Mouse (Mus musculus) spleen, postnatal 4 days (tissue): ENCODE data around the gene Zmynd12.
A peak's percentile ranks its signal among the peaks of the same experiment; 100 is the strongest.

Experiments used
- DNase-seq, 2 experiments: peaks; one replicate each; pipeline ENCODE4 v3.0.0; 2022; ENCODE audit warnings: low spot score in 2 of 2

The Zmynd12 gene

DNA sequence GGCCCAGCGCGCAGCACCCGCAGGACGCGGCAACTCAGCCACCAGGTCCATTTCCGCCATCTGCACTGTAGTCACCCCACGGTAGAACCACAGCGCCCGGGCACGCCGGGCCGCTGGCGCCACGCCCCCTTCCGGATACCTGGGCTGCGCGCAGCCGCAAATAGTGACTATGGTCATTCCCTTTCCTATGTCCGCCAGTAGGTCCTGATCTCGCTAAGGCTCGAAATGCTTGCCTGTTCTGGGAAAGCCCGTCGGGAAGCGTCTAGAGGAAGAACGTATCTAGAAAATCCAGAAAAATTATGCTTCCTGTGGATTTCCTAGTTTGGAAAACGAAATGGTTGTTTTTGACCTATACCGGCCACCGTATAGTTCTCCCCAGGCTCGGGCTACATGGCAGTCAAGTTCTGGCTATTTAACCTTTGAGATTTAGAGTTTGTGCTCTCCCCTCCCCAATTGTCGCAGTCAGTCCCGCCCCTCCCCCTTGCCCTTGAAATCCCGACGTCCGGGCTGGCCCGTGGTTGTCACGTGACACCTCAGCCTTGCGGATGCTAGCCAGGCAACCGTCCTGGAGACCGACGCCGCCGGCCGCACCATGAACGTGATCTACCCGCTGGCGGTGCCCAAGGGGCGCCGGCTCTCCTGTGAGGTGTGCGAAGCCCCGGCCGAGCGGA, at the start of gene Zmynd12, which contains the start of gene Ppcs:
TSS of gene Zmynd12 (plus strand) at position 521 of the 671 bp plus-strand sequence.
TSS of gene Ppcs (minus strand) at position 127 of the 671 bp plus-strand sequence.
- peak; percentile 90 to 96 for DNase-seq

DNA sequence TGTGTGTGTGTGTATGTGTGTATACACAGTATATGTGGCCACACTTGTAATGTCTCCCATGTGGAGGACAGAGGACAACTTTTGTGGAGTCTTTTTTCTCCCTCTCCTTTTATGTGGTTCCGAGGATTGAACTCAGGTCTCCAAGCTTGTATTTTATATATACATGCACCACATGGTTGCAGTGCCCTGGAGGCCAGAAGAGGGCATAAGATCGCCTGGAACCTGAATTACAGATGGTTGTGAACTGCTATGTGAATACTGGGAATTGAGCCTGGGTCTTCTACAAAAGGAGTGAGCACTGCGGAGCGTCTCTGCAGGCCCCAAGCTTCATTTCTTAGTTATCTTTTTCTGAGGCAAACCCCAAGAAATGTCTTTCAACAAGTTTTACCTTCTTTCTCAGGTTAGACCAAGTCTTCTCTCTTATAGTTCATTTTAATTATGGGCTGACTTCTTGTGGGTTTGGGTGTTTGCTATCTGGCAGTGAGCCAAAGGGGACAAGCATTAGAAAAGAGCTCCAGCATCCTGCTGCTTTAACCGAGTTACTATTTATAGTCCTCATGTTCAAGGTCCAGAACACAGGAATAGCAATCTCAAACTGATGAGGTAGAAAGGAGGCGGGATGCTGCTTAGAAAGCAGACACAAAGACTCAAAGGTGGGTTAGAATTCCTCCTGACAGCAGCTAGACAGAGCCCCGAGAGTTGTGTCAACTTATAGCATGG, 41.0 kb upstream of the Zmynd12 start:
- no peak for DNase-seq

DNA sequence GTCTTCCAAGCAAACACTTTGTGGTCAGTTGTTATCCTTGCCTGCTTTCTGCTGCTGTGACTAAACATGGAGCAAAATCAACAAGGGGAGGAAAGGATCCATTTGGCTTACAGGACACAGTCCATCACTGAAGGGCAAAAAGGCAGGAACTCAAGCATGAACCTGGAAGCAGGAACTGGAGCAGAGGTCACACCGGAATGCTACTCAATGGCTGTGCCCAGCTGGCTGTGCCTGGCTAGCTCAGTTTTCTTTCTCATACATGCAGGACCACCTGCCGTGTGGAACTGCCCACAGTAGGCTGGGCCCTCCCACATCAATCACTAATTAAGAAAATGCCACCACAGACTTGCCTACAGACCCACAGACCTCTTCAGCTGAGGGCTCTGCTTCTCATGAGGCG, 33.4 kb upstream of the Zmynd12 start:
- DNase-seq: no peak

DNA sequence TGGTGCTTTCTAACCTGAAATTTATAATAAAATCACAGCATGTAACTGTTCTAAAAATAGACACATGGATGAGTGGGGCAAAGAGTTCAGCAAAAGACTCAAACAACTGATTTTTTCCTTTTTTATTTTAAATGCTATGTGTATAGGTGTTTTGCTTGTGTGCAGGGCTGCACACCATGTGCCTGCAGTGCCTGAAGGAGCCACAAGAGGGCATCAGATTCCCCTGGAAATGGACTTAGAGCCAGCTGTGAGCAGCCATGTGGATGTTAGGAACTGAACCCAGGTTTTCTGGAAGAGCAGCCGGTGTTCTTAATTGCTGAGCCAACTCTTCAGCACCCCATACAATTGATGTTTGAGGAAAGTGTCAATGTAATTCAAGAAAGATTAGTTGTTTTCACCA, 32.2 kb upstream of the Zmynd12 start:
- peak; percentile 44 to 77 for DNase-seq

DNA sequence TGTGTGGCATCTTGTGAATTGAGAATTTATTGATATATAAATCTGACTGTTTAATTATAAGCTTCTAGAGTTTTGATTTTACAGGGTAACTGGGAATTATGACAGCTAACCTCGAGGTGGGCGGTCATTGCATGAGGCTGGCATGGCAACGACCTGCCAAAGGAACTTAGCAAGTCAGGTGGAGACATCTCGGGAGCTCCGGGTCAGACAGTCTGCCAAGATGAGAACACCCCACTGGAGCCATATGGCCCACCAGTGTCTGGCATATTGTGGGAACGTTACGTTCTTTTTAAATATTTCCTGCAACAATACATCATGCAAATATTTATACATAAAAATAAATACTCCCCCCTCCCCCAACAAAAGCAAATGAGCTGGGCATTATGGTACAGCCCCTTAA, 23.9 kb upstream of the Zmynd12 start:
- DNase-seq: no peak

DNA sequence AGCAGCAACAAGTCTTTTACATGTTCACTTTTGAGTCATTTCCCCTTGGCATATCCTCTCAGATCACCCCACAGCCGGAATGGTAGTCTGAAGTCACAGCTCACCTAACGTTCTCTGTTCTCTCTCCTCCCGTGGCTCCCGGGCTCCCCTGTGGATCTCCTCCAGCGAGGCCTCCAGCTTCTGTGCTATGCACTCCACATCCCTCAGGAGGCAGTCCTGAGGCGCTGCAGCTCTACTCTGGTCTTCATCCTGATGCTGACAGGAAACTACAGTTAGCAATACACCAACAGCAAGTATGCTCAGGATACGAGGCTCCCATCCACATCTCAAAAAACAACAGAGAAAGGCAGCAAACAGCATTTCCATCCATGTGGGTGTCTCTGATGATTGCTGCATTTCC, 21.7 kb upstream of the Zmynd12 start:
- DNase-seq: no peak

DNA sequence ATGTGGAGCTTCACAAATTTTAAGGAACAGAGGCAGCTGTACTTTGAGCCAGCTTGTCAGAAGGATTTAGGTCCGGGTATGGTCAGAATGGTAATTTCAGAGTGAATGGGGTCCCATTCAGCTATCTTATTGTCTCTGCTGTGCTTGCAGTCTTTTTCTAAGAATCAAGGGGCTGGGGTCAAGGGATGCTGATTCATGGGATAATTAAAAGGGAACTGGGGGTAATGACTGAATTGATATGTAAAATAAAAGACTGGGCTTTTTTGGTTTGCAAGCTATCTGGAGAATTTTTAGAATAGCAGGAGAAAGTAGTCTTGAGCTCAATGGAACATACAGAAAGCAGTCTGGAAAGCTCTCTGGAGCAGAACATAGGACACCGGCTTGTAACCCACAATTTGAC, 19.2 kb upstream of the Zmynd12 start:
- no peak for DNase-seq

DNA sequence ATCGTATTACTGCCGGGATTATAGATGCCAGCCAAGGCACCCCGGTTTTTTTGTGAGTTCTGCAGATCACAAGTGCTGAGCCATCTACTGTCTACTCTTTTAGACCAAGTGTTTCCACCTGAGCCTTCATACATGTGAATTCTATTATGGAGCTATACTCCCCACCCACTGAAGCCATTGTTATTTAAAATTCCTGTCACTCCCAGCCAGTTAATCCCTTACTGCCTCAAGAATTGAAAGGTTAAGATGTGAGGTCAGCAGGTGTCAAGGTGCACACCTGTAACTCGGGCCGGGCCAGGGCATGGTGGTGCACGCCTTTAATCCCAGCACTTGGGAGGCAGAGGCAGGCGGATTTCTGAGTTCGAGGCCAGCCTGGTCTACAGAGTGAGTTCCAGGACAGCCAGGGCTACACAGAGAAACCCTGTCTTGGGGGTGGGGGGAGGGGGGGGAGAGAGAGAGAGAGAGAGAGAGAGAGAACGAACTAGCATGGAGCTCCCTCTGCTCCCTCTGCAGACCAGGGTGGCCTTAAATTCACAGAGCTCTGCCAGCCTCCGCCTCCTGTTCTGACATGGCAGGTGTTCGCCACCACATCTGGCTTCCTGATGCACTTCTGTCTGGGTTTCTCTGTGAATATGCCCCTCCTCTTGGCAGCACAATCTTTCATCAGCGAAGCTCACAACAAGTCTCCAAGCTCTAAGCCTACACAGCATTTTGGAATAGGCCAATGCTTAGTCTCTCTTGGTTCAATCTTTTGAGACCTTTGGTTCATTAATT, 10.6 kb upstream of the Zmynd12 start:
- DNase-seq: no peak

DNA sequence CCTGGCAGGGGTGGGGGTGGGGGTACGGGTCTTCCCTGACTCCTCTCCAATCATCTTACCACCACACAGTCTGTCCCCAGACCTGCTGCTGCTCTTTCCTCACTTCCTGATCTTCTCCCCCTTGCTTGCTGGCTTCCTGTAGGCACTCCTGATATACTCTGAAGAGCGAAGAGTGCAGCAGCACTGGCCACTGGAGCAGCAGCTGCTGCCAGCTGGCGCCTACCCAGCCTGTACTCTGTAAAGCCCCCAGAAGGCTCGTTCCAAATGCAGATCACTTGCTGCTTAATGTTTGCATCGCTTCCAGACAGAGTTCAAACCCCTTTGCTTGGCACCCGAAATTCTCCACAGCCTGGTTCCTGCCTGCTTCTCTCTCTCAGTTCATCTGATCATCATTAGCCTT, 9.8 kb upstream of the Zmynd12 start:
- no peak for DNase-seq

DNA sequence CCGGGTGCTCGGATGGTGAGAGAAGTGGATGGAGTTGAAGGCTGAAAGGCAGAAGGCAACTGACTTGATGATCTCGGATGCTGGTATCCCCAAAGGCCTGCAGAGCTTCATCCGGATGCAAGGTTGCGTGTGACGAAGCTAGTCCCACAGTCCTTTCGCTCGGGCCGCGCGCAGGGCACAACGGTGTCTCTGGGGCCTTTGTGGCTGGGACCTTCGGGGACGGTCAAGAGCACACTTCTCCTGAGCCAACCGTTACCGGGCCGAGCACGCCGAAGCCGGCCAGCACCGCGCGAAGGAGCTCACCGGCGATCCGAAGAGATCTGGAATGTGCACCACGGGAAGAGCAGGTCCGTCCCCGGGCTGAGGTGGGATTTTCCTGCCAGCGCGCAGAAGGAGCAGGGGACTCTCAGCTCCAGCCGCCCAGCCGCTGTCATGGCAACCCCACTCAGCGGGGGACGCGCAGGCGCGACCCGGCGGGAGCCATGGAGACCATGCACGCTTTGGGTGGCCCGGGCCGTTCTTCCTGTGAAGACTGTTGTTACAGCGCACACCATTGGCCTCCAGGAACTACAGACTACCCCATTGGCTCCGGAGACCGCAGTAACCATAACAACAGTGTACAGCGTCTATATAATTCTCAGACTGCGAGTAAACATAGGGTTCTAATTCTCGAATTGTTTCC, 7.4 kb upstream of the Zmynd12 start, which contains the start of gene Ccdc30:
TSS of gene Ccdc30 (minus strand) at position 450 of the 682 bp plus-strand sequence.
- DNase-seq: peak; percentile 68 to 82

DNA sequence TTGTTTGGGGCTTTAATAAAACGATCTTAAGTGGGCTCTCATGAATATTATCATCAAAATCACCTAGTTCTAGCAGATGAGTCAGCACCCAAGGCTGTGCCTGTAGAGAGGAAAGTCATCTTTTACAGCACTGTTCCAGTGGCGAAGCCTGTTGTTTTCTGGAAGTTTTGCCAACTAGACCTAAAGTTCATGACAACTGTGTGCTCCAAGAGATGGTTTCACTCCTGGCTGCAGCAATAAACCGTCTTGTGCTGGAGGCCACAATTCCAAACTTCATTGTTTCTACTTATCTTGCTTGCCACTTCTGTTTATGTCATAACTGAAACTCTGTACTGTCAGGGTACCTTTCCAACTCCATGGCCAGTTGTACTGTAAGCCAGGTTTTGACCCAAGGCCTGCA, 5.3 kb upstream of the Zmynd12 start:
- DNase-seq: no peak

DNA sequence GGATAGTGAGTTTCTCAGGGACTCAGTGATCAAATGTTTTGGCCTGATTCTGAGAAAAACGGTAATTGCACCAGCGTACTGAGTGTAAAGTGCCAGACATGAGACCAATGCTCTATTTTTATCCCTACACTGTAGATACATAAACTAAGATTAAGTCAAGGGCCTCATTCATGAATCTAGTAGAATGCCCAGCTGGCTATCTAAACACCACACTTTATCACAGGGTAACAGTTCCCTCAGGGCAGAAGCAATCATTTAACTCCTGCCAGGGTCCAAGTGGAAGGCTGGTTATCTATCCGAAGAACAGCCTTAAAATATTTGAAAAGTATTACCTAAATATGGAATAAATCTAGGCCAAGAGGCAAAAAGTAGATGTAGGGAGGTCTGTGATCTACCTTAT, 4.7 kb upstream of the Zmynd12 start:
- DNase-seq: no peak

DNA sequence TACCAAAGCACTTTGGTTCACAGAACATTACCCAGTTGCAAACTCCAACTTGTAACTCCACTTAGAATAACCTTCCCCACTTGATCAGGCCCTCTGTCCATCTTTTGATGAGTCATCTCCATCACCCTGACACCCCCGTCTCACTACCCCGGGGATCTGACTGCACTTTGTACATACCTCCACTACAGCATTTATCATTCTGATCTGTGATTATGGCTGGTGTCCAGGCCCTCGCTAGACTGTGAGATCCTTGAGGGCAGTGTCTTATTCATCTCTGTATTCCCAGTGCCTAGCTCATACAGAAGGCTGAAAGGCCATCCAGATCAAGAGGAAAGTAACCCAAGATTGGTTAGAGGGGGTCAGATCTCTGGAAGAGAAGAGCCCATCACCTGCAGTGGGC, 1.4 kb upstream of the Zmynd12 start:
- no peak for DNase-seq

DNA sequence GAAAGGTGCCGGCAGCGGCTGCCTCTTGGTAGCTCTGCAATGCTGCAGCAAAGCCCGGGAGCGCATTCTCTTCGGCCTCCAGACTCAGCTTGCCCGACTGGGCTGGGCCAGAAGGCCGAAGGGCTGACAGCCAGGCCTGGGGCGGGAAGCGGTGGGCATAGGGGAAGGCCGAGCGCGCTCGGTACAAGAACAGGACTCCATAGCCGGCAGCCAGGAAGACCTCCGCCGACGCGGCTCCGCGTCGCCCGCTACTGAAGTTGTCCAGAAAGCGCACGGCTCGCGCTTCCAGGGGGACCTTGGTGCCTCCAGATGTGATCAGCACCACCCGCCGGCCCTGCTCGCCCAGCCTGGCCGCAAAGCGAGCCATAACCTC, 707 bp upstream of the Zmynd12 start:
- peak in 1 of 2 experiments; percentile 41 for DNase-seq

DNA sequence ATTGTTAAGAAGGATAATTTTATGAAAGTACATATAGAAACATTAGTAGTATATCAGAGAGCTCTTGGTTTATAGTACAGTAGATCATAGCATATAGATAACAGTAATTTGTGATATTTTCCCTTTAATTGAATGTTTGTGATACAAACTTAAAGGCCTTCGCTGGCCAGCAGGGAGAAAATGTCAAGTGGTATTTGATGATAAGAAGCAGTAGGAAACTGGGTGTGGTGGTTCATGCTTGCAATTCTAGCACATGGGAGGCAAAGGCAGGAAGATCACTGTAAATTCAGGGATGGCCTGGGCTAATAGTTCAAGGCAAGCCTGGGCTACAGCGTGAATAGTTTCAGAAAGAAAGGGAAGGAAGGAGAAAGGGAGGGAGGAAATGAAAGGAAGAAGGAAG, 2.5 kb downstream of the Zmynd12 start:
- peak in 1 of 2 experiments; percentile 41 for DNase-seq

DNA sequence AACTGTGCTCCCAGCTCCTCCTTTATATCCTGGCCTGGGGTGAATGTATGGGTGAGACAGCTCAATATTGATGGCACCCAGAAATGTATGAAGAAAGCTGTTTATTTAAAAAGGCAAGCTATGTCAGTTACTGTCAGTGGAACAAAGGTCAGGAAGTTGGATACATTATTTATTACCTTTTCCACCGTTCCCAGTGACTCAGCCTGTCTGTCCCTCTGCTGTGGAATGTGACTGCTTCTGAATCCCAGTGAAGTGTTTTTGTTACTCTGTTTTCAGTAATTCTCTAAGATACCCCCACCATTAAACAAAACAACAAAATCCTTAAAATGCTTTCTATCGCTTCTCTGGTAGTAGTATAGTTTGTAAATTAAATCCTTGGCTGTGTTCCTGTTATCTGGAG, 3.0 kb downstream of the Zmynd12 start:
- DNase-seq: no peak

DNA sequence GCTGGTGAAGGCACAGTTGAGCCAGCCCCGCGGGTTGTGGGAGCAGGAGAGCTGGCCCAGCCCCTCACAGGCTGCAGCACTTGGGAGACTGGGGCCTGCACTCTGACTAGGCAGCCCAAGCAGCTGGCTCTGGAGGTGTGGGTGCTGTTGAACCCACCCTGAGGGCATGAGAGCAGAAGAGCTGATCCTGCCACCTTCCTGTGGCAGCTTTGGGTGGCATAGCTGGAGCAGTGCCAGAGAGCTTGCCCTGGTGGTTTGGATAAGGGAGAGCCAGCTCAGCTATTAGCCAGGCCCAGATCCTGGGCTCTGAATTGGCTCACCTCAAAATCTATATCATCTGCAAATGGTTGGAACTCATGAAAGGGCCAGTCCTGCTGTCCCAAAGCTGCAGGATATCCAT, 5.1 kb downstream of the Zmynd12 start:
- DNase-seq: peak; percentile 91 to 94

DNA sequence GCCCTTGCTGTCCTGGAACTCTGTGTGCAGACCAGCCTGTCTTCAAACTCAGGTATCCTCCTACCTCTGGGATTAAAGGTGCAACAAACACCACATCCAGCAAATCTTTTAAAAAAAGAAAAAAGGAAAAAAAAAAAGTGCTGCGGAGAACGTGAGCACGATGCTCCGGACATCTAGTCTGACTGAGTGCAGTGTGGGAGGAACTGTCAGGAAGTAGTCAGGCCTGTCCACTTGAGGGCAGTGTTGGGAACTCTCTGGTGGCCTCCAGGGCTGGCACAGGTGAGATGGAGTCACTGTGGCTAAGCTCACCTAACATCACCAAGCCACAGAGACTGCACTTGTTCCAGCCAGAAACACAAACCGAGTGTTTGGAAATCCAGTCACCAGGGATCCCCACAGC, 8.1 kb downstream of the Zmynd12 start:
- peak; percentile 66 to 84 for DNase-seq

DNA sequence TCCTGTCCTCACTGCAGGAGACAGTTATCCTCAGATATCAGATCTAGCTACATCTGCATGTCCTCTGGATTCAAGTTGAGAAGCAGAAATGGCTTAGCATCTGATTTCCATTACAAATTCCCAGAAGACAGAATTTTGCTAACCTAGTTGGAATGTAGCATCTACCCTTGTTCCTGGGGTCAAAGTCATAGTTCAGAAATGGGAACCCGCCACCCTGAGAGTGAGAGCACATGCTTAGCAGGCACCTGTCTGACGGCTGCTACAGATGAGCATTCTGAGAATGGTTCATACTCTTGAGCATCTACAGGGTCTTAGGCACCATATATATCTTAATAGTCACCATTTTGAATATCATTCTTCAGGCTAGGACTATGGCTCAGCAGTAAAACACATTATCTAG, 15.3 kb downstream of the Zmynd12 start:
- DNase-seq: no peak

DNA sequence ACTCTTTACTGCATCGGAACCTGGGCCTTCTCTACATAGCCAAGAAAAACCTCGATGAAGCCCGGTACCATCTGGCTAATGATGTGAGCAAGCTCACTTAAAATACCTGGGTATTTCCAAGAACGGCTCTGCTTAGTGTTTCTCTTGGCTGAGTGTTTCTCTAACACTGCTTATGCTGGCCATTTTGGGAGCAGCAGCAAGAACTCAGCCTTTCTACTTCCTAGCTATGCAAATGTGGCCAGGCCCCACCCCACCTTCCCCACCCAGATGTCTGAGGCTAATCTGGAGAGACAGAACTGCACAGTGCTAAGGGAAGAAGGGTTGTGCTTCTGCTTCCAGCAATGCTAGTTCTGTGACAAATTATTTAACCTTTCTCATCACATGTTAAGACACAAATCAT, 19.2 kb downstream of the Zmynd12 start:
- DNase-seq: no peak

DNA sequence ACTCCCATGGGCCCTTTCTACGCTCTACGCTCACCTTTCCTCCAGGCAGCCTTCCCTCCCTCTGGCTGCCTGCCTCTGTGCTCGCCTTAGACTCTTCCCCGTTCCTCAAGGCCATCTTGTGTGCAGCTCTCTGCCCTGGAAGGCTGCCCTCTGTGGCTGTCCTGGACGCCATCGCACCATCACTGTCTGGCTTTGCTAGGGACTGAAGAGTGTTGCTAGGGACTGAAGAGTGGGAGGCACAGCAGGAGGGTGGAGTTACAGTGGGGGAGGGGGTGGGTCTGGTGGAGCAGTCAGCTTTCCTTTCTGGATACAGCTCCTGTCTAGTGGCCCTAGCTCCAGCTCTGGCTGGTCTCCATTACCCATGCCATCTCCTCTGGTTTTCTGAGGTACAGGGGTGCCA, 19.9 kb downstream of the Zmynd12 start:
- DNase-seq: no peak

DNA sequence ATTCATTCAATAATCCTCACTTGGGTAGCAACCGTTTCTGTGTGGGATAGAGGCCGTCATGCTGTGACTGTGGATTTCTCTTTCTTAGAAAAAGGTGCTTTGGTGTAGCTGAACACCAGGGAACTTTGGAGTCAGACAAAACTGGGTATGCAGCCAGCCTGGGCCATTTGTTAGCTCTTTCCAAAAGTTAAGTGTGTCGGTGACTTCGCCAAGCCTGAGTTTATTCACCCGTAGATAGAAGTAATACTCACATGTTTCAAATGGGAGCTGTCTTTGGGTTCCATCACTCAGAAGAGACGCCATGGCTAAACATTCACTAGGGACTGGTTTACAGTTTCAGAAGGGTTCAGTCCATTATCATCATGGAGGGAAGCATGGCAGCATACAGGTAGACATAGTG, 24.6 kb downstream of the Zmynd12 start:
- no peak for DNase-seq
